Mouse (Mus musculus): ENCODE measurements around the gene Gabarap. TPM values are rescaled to one million over a fixed set of nuclear protein-coding genes. Genes with fewer than 3 reads are reported as not detected.

The Gabarap gene
- total RNA-seq, 2 experiments from 2014 or later, result 303 to 307 TPM

DNA sequence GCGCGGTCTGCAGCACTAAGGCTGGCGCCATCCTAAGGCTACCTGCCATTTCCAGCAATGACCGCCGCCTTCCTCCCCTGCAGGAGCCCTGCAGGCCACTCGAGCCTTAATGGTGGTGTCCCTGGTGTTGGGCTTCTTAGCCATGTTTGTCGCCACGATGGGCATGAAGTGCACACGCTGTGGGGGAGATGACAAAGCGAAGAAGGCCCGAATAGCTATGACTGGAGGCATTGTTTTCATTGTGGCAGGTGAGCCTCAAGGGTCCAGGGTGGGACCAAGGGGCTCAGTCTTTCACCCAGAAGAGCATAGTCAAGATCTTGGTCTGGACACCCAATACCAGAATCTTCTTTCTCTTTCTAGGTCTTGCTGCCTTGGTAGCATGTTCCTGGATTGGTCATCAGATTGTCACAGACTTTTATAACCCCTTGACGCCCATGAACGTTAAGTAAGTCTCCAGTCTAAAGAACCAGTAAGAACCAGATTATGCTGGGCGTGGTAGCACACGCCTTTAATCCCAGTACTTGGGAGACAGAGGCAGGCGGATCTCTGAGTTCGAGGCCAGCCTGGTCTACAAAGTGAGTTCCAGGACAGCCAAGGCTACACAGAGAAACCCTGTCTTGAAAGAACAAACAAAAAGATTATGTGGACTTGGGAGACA lies 24.0 kb upstream of the Gabarap start:
- intact Hi-C loops (cut with DNase I), result no loop called here
- DNase-seq, result no peak

DNA sequence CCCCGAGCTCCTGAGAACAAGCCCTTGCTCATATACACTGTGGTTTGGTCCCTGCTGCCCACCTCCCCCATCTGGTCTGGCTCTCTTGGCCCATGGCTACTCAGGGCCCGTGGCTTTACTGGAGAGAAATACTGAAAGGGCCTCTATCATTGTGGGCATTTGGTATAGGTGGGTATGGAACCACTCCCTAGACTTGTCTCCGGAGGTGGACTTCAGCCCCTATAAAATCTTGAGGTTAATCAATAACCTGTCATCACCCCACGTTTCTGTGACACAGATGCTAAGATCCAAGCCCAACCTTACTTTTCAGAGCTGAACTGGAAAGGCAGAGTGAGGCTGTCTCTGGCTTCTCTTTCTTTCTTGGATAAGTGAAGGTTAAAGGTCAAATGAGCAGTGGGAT lies 22.1 kb upstream of the Gabarap start:
- intact Hi-C loops (cut with DNase I), result no loop called here
- no peak for DNase-seq

GRCm38 (mm10) chr11:69970222-69970621 lies 20.7 kb upstream of the Gabarap start:
- no peak for DNase-seq
- intact Hi-C loops (cut with DNase I), result no loop called here

DNA sequence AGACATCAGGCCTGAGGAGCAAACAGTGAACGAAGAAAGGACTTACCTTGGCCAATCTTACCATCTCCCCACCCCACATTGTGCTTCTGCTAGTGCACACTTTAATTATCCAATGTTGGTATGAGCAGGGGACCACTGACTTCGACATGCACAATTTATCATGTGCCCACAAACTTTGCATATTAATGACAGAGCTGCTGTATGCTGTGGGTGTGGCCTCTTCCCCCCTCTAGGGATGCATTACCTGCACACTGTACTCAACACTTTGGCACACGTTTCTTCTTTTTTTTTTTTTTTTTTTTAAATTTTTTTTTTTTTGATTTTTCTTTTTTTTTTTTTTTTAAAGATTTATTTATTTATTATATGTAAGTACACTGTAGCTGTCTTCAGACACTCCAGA lies 20.2 kb upstream of the Gabarap start:
- DNase-seq, result no peak
- intact Hi-C loops (cut with DNase I), result no loop called here

- intact Hi-C loops (cut with DNase I), result no loop called here
These were observed 16.0 kb upstream of the Gabarap start for GRCm38 (mm10) chr11:69974907-69975306.

GRCm38 (mm10) chr11:69976271-69976670 lies 14.7 kb upstream of the Gabarap start:
- no peak for DNase-seq
- intact Hi-C loops (cut with DNase I), result no loop called here

More at GRCm38 (mm10) chr11:69974907-69975306, 16.0 kb upstream of the Gabarap start:
- no peak for DNase-seq

- no peak for DNase-seq
- intact Hi-C loops (cut with DNase I), result loop anchor here (10.0 kb wide), 1 partner anchor 45 kb away; the partner anchor contains the start of gene Ybx2
These were observed 11.1 kb upstream of the Gabarap start for GRCm38 (mm10) chr11:69979827-69980195.

- intact Hi-C loops (cut with DNase I), result loop anchor here (10.0 kb wide), 1 partner anchor 46 kb away; the partner anchor contains the start of gene Ybx2
- peak; percentile 97 for DNase-seq
These were observed 10.5 kb upstream of the Gabarap start for GRCm38 (mm10) chr11:69980196-69981140.

GRCm38 (mm10) chr11:69981141-69981762 lies 9.7 kb upstream of the Gabarap start, which contains the start of gene Ctdnep1:
Gene Ctdnep1 (plus strand): TSS chr11:69981156.
- no peak for DNase-seq
- intact Hi-C loops (cut with DNase I), result loop anchor here (10.0 kb wide), 1 partner anchor 46 kb away; the partner anchor contains the start of gene Ybx2

- DNase-seq, result no peak
- intact Hi-C loops (cut with DNase I), result loop anchor here (10.0 kb wide), 1 partner anchor 47 kb away; the partner anchor contains the start of gene Ybx2
These were observed 8.7 kb upstream of the Gabarap start, which contains the start of gene Elp5 for GRCm38 (mm10) chr11:69982225-69982624. Gene Elp5 (minus strand): TSS chr11:69982517.

- intact Hi-C loops (cut with DNase I), result loop anchor here (10.0 kb wide), 1 partner anchor 48 kb away; the partner anchor contains the start of gene Ybx2
These were observed 8.1 kb upstream of the Gabarap start for GRCm38 (mm10) chr11:69982877-69983276.

GRCm38 (mm10) chr11:69983377-69983776 lies 7.6 kb upstream of the Gabarap start:
- DNase-seq, result no peak
- intact Hi-C loops (cut with DNase I), result loop anchor here (10.0 kb wide), 1 partner anchor 49 kb away; the partner anchor contains the start of gene Ybx2

More at GRCm38 (mm10) chr11:69982877-69983276, 8.1 kb upstream of the Gabarap start:
- no peak for DNase-seq

GRCm38 (mm10) chr11:69984431-69984830 lies 6.5 kb upstream of the Gabarap start:
- DNase-seq, result no peak
- intact Hi-C loops (cut with DNase I), result loop anchor here (10.0 kb wide), 1 partner anchor 50 kb away; the partner anchor contains the start of gene Ybx2

GRCm38 (mm10) chr11:69989949-69990348 lies 994 bp upstream of the Gabarap start:
- intact Hi-C loops (cut with DNase I), result loop anchor here (10.0 kb wide), 1 partner anchor 55 kb away; the partner anchor contains the start of gene Ybx2
- no peak for DNase-seq

DNA sequence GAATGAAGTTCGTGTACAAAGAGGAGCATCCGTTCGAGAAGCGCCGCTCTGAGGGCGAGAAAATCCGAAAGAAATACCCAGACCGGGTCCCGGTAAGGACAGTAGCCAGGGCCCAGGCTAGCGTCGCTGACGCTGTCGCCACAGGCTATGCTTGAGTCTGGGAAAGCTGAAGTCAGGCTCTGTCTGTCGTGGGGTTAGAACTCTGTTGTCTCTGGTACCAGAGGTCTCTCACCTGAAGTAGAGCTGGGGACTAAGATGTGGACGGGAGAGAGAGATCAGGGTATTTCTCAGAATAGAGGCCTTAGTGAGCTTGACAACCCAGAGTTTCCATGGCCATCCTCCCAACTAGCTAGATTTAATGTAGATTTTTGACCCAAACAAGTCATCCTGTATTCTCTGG lies 768 bp downstream of the Gabarap start:
- DNase-seq, result no peak
- intact Hi-C loops (cut with DNase I), result no loop called here

GRCm38 (mm10) chr11:69992396-69992795 lies 1.5 kb downstream of the Gabarap start:
- DNase-seq, result no peak
- intact Hi-C loops (cut with DNase I), result no loop called here

- intact Hi-C loops (cut with DNase I), result no loop called here
These were observed 2.0 kb downstream of the Gabarap start for GRCm38 (mm10) chr11:69992932-69993331.

DNA sequence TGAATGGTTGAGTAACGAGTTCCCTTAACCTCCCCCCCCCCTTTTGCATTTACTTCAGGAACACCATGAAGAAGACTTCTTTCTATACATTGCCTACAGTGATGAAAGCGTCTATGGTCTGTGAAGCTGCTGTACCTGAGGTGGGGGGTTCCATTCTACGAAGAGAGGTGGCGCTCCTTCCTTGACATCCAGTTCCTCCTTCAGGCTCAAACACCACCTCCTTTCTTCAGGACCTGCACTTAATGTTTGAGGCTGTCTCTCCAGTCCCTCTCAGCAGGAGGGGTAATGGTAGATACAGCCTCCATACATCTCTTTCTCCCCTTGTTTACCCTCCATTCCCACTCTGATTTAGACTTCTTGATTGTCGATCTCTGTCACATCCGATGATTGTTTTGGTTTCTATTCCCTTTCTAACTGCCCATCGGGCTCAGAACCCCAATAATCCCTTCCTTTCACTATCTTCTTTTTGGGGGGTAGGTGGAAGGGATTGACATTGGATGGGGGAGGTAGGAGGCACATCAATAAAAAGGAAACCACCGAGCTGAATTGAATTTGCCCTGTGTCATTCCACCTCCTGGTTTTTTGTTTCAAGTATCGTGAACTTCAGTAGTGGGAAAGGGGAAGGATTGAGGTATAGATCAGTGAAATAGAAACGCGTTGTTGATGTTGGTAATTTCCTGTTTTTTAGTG lies 3.6 kb downstream of the Gabarap start:
- no peak for DNase-seq
- intact Hi-C loops (cut with DNase I), result no loop called here

More at GRCm38 (mm10) chr11:69992932-69993331, 2.0 kb downstream of the Gabarap start:
- no peak for DNase-seq

DNA sequence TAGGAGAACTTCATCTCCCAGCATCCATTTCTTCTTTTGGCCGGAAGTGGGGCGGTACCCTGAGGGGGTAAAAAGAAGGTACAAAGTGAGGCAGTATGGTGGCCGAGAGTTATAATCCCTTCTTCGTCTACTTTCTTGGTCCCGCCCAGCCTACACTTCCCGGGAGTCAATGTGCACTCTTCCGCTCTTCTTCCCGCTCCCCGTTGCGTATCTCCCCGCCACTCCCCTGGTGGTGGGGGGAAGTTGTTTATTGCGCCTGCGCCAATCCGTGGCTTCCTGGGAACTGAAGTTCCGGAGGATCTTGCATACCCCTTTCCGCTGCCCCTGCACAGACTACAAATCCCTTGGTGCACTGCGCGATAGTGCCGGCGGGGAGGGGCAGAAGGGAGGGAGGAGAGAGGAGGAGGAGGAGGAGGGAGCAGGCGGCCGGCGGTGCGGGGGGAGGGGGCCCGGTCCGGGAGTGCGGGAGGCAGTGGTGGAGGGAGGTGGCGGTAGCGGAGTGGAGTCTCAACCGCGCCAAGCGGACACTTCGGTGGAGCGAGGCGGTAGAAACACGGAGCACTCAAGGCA lies 4.5 kb downstream of the Gabarap start, which contains the start of gene Phf23:
Gene Phf23, plus strand, starts transcription at position 387 of the 570 bp plus-strand sequence.
- intact Hi-C loops (cut with DNase I), result no loop called here
- DNase-seq, result peak; percentile 98

Data from left cerebral cortex, postnatal 4 days (tissue).